Mouse (Mus musculus): ENCODE results near the gene Dctn3.
"Not testable (repeated sequence)": the region's sequence is repeated elsewhere in the genome, so short reads cannot be mapped to it uniquely, and the experiment has no call there.

Dctn3 gene

DNA sequence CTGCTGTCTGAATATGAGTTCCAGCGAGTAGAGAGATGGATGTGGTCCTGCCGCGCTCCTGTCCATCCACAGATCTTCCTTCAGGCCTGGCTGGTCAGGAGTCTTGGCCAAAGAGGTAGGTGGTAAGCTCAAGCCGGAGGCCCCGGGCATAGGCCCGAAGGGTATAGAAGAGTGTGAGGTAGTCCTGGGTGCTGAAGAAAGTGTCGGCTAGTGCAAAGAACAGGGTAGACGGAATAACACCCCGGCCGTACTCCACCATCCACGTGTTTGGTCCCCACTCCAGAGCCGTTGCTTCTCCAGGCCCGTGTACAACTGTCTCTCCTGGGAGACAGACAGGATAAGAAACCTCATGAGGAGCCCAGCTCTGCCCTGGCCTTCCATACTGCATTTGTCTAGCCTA is 16.3 kb upstream of the Dctn3 start:
- DNase-seq (ENCODE audit: extremely low spot score, low read depth, low spot score): no peak

DNA sequence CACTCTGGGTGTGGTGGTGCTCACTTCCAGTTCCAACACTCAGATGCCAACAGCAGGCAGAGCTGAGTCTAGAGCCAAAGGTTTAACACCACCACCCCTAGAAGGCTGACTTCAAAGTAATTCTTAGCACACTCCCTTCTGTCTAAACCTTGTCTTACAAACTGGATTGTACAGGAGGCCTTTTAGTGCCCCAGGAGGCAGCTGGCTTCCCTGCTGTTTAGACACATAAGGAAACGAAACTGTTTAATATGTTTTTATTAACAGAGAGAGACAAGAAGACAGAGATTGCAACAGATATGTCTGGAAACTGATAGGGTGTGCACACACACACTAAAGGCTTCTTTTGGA is 15.3 kb upstream of the Dctn3 start:
- DNase-seq (ENCODE audit: extremely low spot score, low read depth, low spot score): no peak

GRCm38 (mm10) chr4:41737602-41738255 is 14.8 kb upstream of the Dctn3 start:
- no peak for DNase-seq (ENCODE audit: extremely low spot score, low read depth, low spot score)

DNA sequence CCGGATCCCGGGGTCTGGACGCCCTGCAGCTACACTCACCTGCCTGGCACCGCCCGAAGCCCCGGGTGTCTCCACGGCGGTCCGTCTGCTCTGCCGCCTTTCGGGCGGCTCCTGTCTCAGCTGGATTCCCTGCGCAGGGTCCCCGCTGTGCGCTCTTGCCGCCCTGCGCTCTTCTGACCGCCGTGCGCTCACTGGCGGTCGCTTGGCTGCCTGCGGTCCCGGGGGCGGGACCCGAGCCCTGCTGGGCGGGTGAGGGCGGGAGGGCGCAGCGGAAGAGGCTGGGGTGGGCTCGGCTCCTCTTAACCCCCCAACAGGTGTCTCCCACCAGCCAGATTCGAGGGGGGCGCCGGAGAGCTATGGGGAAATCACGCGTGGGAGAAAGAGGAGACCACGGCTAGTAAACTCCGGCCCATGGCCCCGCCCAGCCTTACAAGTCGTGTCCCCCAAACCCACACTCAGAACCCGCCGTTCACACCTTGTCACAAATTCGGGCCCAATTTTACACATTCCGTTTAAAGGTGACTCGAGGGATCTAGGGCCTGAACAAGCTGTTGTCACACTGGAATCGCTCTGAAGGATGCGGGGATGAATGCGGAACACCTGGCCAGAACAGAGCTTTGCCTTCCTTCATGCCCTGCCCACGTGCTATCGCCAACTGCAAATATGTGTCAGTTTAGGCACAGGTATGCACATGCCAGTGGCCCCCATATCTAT is 8.2 kb upstream of the Dctn3 start, which contains the start of gene Arid3c:
Arid3c (minus strand) TSS at position 91 of the 714 bp plus-strand sequence.
- no peak for DNase-seq (ENCODE audit: extremely low spot score, low read depth, low spot score)

DNA sequence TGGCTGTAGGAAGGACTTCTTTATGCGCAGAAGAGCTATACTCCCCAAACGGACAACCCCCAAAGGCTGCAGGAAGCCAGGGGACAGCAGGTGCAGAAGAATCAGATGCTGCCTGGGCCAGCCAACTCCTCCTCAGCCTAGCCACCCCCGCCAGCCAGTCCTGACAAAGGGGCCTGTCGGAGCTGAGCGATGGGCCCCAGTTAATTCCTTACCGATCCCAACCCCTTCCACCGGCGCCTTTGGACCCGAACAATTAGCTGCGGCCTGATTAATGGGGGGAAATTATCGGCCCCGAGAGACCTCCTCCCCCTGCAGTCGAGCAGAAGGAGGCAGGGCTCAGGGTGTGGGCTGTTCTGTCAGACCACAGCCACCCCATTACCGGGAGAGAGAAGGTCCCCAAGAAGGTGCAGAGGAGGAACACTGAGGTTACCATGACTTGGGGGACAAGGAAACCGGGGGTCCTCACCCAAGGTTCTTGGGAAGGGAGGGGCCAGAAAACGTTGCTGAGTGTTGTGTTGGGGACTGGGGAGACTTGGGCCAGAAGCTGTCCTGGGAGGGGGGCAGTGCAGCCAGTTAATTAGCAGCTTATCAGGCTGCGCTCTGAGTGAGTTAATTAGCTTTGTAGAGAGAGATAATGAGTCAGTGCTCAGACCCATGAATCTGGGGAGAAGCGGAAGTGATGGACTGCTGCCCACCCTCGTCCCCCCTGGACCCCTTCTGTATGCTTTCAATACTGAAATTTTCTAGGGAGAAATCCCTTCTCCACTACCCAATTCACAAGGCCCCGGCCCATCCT is 4.1 kb upstream of the Dctn3 start:
- no peak for DNase-seq (ENCODE audit: extremely low spot score, low read depth, low spot score)

DNA sequence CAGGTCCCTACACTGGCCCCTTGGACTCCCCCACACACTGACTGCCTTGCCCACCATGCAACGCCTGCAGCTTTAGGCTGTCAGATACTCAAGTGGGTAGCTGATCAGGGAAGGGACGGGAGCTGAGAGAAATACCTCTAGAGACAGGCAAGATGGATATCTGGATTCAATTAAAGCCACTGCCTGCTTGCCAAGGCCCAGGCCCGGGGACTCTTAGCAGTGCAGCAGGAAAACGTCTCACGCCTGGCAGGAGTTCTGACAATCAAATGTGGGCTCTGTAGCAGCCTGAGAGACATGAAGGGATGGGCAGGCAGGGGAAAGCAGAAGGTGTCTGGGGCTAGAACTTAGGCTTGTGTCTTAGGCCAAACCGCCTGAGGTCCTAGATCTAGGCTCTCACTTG is 6.1 kb downstream of the Dctn3 start:
- no peak for DNase-seq (ENCODE audit: extremely low spot score, low read depth, low spot score)

DNA sequence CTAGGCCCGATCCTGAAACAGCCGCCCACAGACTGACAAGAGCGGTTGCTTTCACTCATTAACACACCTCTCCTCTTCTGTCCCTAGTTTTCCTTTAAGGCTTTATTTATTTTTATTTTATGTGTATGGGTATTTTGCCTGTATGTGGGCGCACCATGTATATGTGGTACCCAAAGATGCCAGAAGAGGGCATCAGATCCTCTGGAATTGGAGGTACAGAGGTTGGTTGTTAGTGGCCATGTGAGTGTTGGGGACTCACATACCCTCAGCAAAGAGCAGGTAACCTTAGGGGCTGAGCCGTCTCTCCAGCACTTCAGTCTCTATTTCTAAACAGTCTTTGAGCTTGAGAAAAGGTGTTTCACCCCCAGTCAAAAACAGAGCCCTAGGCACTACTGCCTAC is 7.4 kb downstream of the Dctn3 start:
- no peak for DNase-seq (ENCODE audit: extremely low spot score, low read depth, low spot score)

DNA sequence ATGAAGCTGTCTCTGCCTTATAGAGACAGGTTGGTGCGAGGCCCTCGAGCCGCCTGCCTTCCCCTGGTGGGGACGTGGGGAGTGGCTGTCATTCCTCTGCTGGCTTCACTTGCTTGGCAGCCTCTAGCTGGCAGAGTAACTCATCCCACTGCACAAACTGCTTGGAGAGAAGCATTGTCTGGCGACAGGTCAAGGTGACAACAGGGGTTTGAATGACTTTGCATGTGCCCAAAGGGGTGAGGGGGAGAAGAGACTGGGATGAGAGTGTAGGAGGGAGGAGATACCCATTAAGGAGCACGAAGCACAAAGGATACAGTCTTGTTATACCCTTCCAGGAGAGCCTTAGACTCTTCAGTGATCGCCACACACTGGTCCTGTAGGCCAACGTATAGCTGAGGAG is 7.9 kb downstream of the Dctn3 start:
- DNase-seq (ENCODE audit: extremely low spot score, low read depth, low spot score): no peak

- no peak for DNase-seq (ENCODE audit: extremely low spot score, low read depth, low spot score)
Observed at GRCm38 (mm10) chr4:41714276-41714675, 8.7 kb downstream of the Dctn3 start.

GRCm38 (mm10) chr4:41713197-41714067 is 9.5 kb downstream of the Dctn3 start, which contains the start of gene Rpp25l:
Rpp25l (minus strand) TSS chr4:41713534.
- no peak for DNase-seq (ENCODE audit: extremely low spot score, low read depth, low spot score)

- no peak for DNase-seq (ENCODE audit: extremely low spot score, low read depth, low spot score)
Observed at GRCm38 (mm10) chr4:41712421-41713196, 10.4 kb downstream of the Dctn3 start.

GRCm38 (mm10) chr4:41711705-41712375 is 11.1 kb downstream of the Dctn3 start:
- no peak for DNase-seq (ENCODE audit: extremely low spot score, low read depth, low spot score)

- DNase-seq (ENCODE audit: extremely low spot score, low read depth, low spot score): no peak
Observed at GRCm38 (mm10) chr4:41710229-41710628, 12.7 kb downstream of the Dctn3 start.

- DNase-seq (ENCODE audit: extremely low spot score, low read depth, low spot score): peak; percentile 63
Observed at GRCm38 (mm10) chr4:41708192-41708745, 14.7 kb downstream of the Dctn3 start.

DNA sequence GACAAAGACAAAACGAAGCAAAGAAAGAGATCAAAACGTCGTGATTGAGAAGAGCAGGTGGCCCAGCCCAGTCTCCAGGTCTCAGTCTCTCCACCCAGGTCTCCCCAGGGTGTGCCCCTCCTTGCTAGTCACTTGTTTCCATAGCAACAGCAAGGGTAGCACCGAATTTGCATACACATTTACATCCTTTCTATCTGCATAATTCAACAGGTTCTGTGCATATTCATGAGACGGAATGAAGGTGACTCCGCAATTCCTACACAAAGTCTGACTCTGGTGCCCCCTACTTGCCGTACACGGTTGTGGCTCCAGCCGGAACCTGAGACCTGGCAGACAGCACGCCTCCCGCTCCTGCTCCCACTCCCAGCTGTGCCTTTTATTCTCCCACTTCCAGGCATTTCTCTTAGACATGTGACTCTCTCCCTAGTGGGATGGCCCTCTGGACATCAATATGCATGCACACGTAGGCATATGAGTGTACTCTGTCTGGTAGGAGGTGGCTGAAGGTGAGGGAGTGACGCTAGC is 15.9 kb downstream of the Dctn3 start:
- DNase-seq (ENCODE audit: extremely low spot score, low read depth, low spot score): no peak

DNA sequence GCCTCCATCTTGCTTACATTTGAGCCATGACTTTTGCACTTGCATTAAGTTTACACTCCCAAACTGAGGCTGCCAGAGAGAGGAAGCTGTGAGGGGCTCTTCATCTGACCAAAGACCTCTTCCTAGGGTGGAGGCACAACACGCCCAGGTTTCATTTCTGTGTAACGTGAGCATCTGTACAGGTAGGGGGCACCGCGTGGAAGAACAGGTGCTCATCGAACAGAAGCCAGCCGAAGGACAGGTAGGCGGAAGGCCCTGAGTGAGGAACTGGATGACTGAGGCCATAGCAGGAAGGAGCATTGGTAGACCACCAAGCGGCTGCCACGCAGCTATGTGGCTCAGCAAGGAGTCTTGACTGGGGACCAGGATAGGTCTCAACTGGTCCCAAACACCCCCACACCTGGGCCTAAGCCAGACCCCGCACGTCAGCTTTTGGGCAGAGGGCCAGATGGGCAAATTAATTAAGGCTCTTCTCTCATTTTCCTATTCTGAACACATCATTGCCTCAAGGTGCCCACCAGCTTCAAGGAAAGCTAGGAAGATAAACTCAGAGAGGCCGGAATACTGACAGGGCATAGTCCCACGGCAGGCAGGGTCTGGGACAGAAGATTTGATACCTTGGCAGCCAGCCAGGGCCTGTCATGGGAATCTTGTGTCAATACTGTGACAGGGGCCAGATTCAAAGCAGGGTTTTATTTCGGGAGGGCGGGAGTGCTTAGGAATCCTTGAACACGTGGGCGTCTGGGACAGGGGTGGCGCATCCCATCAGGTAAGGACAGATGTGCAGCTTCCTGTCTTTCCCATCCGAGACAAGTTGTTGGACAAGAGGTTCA is 16.8 kb downstream of the Dctn3 start:
- DNase-seq (ENCODE audit: extremely low spot score, low read depth, low spot score): no peak

GRCm38 (mm10) chr4:41704651-41705050 is 18.3 kb downstream of the Dctn3 start:
- DNase-seq (ENCODE audit: extremely low spot score, low read depth, low spot score): no peak

GRCm38 (mm10) chr4:41702226-41702625 is 20.7 kb downstream of the Dctn3 start:
- DNase-seq (ENCODE audit: extremely low spot score, low read depth, low spot score): not testable (repeated sequence)

Data from hindlimb bud, embryonic 11.5 days (tissue).